Mouse (Mus musculus) brain, embryonic 14.5 days (tissue): ENCODE data around the gene Krt78.

Experiments used
- CTCF ChIP-seq: fragments of 200-500 bp; IDR thresholded peaks from 2 replicates; pipeline ENCODE4 v1.5.1; 2012; ENCODE audit warnings: inconsistent platforms, mild to moderate bottlenecking, moderate library complexity, borderline replicate concordance; ENCODE audit not compliant: insufficient read depth, insufficient read length; ENCODE audit errors: extremely low read depth
- POLR2A ChIP-seq: fragments of 200-500 bp; IDR thresholded peaks from 2 replicates; pipeline ENCODE4 v1.6.1; 2012; ENCODE audit warnings: mild to moderate bottlenecking, inconsistent platforms, borderline replicate concordance; ENCODE audit not compliant: poor library complexity, insufficient read depth, insufficient read length, severe bottlenecking; ENCODE audit errors: extremely low read depth

DNA sequence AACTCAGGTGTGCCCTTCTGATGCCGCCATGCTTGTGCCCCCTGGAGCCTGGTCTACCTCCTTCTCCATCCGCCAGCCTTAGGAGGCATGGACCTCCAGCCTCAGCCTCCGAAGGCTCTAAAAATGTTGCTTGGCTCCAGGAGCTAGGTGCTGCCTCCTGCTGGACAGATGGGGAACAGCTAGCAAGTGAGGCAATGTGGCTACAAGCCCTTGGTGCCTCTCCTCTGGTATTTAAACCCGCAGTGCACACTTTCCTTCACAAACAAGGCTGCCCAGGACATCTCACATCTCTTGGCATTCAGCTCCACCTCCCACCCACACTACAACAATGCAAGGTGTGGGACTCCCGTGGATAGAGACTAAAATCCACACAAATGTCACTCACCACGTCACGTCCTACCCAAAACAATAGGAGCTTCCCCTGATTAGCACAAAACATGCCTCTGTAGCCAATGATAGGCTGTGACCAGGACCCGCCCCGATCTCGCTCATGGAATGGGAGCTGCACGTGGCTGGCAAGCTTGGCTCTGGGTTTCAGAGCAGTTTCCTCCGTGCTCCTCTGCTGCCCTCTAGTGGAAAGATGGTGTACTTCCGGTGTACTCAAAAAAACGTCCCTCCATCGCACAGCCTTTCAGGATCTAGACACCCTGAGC, 30.0 kb upstream of the Krt78 start:
- TF ChIP-seq CTCF (peak; percentile 96), POLR2A (no peak)
